Mouse (Mus musculus): ENCODE measurements around the gene Creb5.

GRCm38 (mm10) chr6:53493864-53494263, 206.8 kb downstream of the Creb5 start:
- TF ChIP-seq GATA1 (IDR thresholded peaks at IDR 0.05; ENCODE audit: low read length) = no peak
- no peak for TF ChIP-seq TAL1 (IDR thresholded peaks at IDR 0.05; ENCODE audit: low read length)

Data from erythroblast, embryonic 14.5 days (primary cell).